Mouse (Mus musculus) left cerebral cortex, postnatal 36 days (tissue): ENCODE results near the gene Slc30a10. TPM values are rescaled to one million over a fixed set of nuclear protein-coding genes. Genes with fewer than 3 reads are reported as not detected.

ENCODE experiments used
- DNase-seq, 2 experiments: peaks; one replicate each; pipeline ENCODE4 v3.0.0; 2021 to 2022; ENCODE audit warnings: low spot score in 2 of 2, mixed read lengths in 1 of 2
- intact Hi-C: fragments of 180-260 bp; cut with DNase I; formaldehyde crosslinking; loops from one replicate; pipeline ENCODE4 v1.15.1; 2025
- total RNA-seq, 2 experiments: library from RNA; stranded (reverse); gene quantifications; 2 replicates each; pipeline ENCODE4 v1.2.3; 2021

The Slc30a10 gene
- total RNA-seq, 2 experiments from 2014 or later = 7.9 to 9.4 TPM

GRCm38 (mm10) chr1:185454955-185455701 is 480 bp downstream of the Slc30a10 start:
- intact Hi-C loops = no loop called here
- DNase-seq = peak; percentile 53 to 64

GRCm38 (mm10) chr1:185456327-185456726 is 1.7 kb downstream of the Slc30a10 start:
- DNase-seq = no peak
- intact Hi-C loops = no loop called here

- intact Hi-C loops = no loop called here
- no peak for DNase-seq
Measured at GRCm38 (mm10) chr1:185460096-185460495, 5.4 kb downstream of the Slc30a10 start.

- no peak for DNase-seq
- intact Hi-C loops = no loop called here
Measured at GRCm38 (mm10) chr1:185462889-185463288, 8.2 kb downstream of the Slc30a10 start.

GRCm38 (mm10) chr1:185469551-185470021 is 14.9 kb downstream of the Slc30a10 start:
- no peak for DNase-seq
- intact Hi-C loops = no loop called here

GRCm38 (mm10) chr1:185472025-185472720 is 17.5 kb downstream of the Slc30a10 start:
- intact Hi-C loops = no loop called here
- DNase-seq = no peak

GRCm38 (mm10) chr1:185472730-185473129 is 18.1 kb downstream of the Slc30a10 start:
- no peak for DNase-seq
- intact Hi-C loops = no loop called here

- intact Hi-C loops = no loop called here
- no peak for DNase-seq
Measured at GRCm38 (mm10) chr1:185473437-185473836, 18.8 kb downstream of the Slc30a10 start.

- intact Hi-C loops = no loop called here
- DNase-seq = no peak
Measured at GRCm38 (mm10) chr1:185479861-185480260, 25.2 kb downstream of the Slc30a10 start.

GRCm38 (mm10) chr1:185482001-185482761 is 27.5 kb downstream of the Slc30a10 start:
- intact Hi-C loops = no loop called here
- DNase-seq = peak; percentile 32 to 42

GRCm38 (mm10) chr1:185482762-185483161 is 28.1 kb downstream of the Slc30a10 start:
- DNase-seq = no peak
- intact Hi-C loops = no loop called here

- intact Hi-C loops = no loop called here
Measured at GRCm38 (mm10) chr1:185483356-185484057, 28.9 kb downstream of the Slc30a10 start.

GRCm38 (mm10) chr1:185484281-185484680 is 29.6 kb downstream of the Slc30a10 start:
- intact Hi-C loops = no loop called here
- DNase-seq = no peak

More at GRCm38 (mm10) chr1:185483356-185484057, 28.9 kb downstream of the Slc30a10 start:
- DNase-seq = no peak

- no peak for DNase-seq
- intact Hi-C loops = no loop called here
Measured at GRCm38 (mm10) chr1:185489893-185490292, 35.2 kb downstream of the Slc30a10 start.

GRCm38 (mm10) chr1:185490603-185491002 is 36.0 kb downstream of the Slc30a10 start:
- intact Hi-C loops = no loop called here
- DNase-seq = no peak

GRCm38 (mm10) chr1:185493439-185494034 is 38.9 kb downstream of the Slc30a10 start:
- intact Hi-C loops = no loop called here

GRCm38 (mm10) chr1:185496791-185497460 is 42.3 kb downstream of the Slc30a10 start:
- DNase-seq = no peak
- intact Hi-C loops = no loop called here

More at GRCm38 (mm10) chr1:185493439-185494034, 38.9 kb downstream of the Slc30a10 start:
- DNase-seq = peak in 1 of 2 experiments; percentile 9

- intact Hi-C loops = loop anchor here (5.0 kb wide), 1 partner anchor 78 kb away; no protein-coding TSS in a partner anchor
- DNase-seq = no peak
Measured at GRCm38 (mm10) chr1:185500602-185501001, 46.0 kb downstream of the Slc30a10 start.
